Mouse (Mus musculus): Measurements from ENCODE around the gene Dner.
A peak's percentile ranks its signal among the peaks of the same experiment; 100 is the strongest.

Dner gene

GRCm38 (mm10) chr1:84628244-84628643, 67.8 kb downstream of the Dner start:
- DNase-seq, result no peak

GRCm38 (mm10) chr1:84622978-84623554, 73.0 kb downstream of the Dner start:
- DNase-seq, result no peak

- DNase-seq, result peak; percentile 34 to 39
Observed at GRCm38 (mm10) chr1:84621308-84621707, 74.7 kb downstream of the Dner start.

GRCm38 (mm10) chr1:84619131-84619760, 76.8 kb downstream of the Dner start:
- no peak for DNase-seq

- no peak for DNase-seq
Observed at GRCm38 (mm10) chr1:84618094-84618493, 77.9 kb downstream of the Dner start.

GRCm38 (mm10) chr1:84616133-84616532, 79.9 kb downstream of the Dner start:
- DNase-seq, result no peak

- DNase-seq, result no peak
Observed at GRCm38 (mm10) chr1:84614596-84614995, 81.4 kb downstream of the Dner start.

GRCm38 (mm10) chr1:84613119-84613518, 82.9 kb downstream of the Dner start:
- DNase-seq, result no peak

- no peak for DNase-seq
Observed at GRCm38 (mm10) chr1:84611331-84611730, 84.7 kb downstream of the Dner start.

GRCm38 (mm10) chr1:84599025-84599424, 97.0 kb downstream of the Dner start:
- no peak for DNase-seq

- no peak for DNase-seq
Observed at GRCm38 (mm10) chr1:84596023-84596422, 100.0 kb downstream of the Dner start.

GRCm38 (mm10) chr1:84592394-84592793, 103.6 kb downstream of the Dner start:
- DNase-seq, result no peak

- DNase-seq, result no peak
Observed at GRCm38 (mm10) chr1:84590534-84590933, 105.5 kb downstream of the Dner start.

- peak in 1 of 2 experiments; percentile 6 for DNase-seq
Observed at GRCm38 (mm10) chr1:84585434-84585833, 110.6 kb downstream of the Dner start.

GRCm38 (mm10) chr1:84581812-84582211, 114.2 kb downstream of the Dner start:
- peak; percentile 62 to 67 for DNase-seq

GRCm38 (mm10) chr1:84561841-84562240, 134.2 kb downstream of the Dner start:
- no peak for DNase-seq

- DNase-seq, result no peak
Observed at GRCm38 (mm10) chr1:84561387-84561786, 134.6 kb downstream of the Dner start.

GRCm38 (mm10) chr1:84556546-84557511, 139.2 kb downstream of the Dner start:
- DNase-seq, result no peak

GRCm38 (mm10) chr1:84552005-84552404, 144.0 kb downstream of the Dner start:
- DNase-seq, result no peak

GRCm38 (mm10) chr1:84550065-84550368, 146.0 kb downstream of the Dner start:
- no peak for DNase-seq

- no peak for DNase-seq
Observed at GRCm38 (mm10) chr1:84549367-84550064, 146.5 kb downstream of the Dner start.

- DNase-seq, result no peak
Observed at GRCm38 (mm10) chr1:84536069-84536468, 160.0 kb downstream of the Dner start.

- no peak for DNase-seq
Observed at GRCm38 (mm10) chr1:84525514-84525913, 170.5 kb downstream of the Dner start.

All from cerebellum, adult 18-20 months (tissue).